Mouse (Mus musculus) embryonic facial prominence, embryonic 15.5 days (tissue): Measurements from ENCODE around the gene Gabbr2. TPM values are rescaled to one million over a fixed set of nuclear protein-coding genes. Genes with fewer than 3 reads are reported as not detected.

Experiments
- ATAC-seq: fragments of 200-750 bp; cut with Nextera tagmentation; 2 replicates; pipeline ENCODE4 v1.8.0; 2017; ENCODE audit warnings: low read depth, moderate TSS enrichment; ENCODE audit not compliant: insufficient number of reproducible peaks, low FRiP score, low TSS enrichment
- H3K27ac ChIP-seq: fragments of 300-500 bp; sonication (generic); replicated peaks from 2 replicates; pipeline ENCODE4 v1.5.1; 2015; ENCODE audit warnings: mild to moderate bottlenecking, inconsistent platforms
- H3K27me3 ChIP-seq: fragments of 300-500 bp; sonication (generic); 2 replicates; pipeline ENCODE4 v1.6.1; 2015; ENCODE audit warnings: inconsistent platforms
- H3K36me3 ChIP-seq: fragments of 300-500 bp; sonication (generic); 2 replicates; pipeline ENCODE4 v1.6.1; 2015; ENCODE audit warnings: mild to moderate bottlenecking, inconsistent platforms
- H3K4me1 ChIP-seq: fragments of 300-500 bp; sonication (generic); 2 replicates; pipeline ENCODE4 v1.6.1; 2015; ENCODE audit warnings: inconsistent platforms
- H3K4me2 ChIP-seq: fragments of 300-500 bp; sonication (generic); replicated peaks from 2 replicates; pipeline ENCODE4 v1.6.1; 2015; ENCODE audit warnings: mild to moderate bottlenecking, inconsistent platforms
- H3K4me3 ChIP-seq: fragments of 300-500 bp; sonication (generic); replicated peaks from 2 replicates; pipeline ENCODE4 v1.5.1; 2015; ENCODE audit warnings: mild to moderate bottlenecking, inconsistent platforms
- H3K9ac ChIP-seq: fragments of 300-500 bp; sonication (generic); 2 replicates; pipeline ENCODE4 v1.6.1; 2015; ENCODE audit warnings: inconsistent platforms
- H3K9me3 ChIP-seq: fragments of 300-500 bp; sonication (generic); replicated peaks from 2 replicates; pipeline ENCODE4 v1.6.1; 2016; ENCODE audit warnings: inconsistent platforms
- WGBS: fragments of 180-500 bp; shearing (Covaris S2); methylation state at CpG from one replicate; pipeline ENCODE4 v1.1.7; 2015; 5-methylcytosine and 5-hydroxymethylcytosine counted together
- polyA plus RNA-seq: library from polyadenylated mRNA; unstranded; fragments of >200 nt; fragmentation: Nextera tagmentation; extraction: Ambion mirVana; gene quantifications from 2 replicates; pipeline ENCODE4 v1.2.1, GENCODE M21; 2015

Gene Gabbr2
- polyA plus RNA-seq, 1 experiment from 2014 or later: 0.27 TPM

- H3K27me3 ChIP-seq: no peaks in the 10 kb centered on the region
- no peaks in the 10 kb centered on the region for H3K36me3 ChIP-seq
- H3K9me3 ChIP-seq: no peaks in the 10 kb centered on the region
- H3K4me1 ChIP-seq: no peaks in the 10 kb centered on the region
- H3K4me2 ChIP-seq: no peak overlapping the region
- H3K9ac ChIP-seq: no peak overlapping the region
- 39% methylated on average over 9 of the region's 9 CpGs for WGBS
- H3K27ac ChIP-seq: no peak overlapping the region
- no peak overlapping the region for H3K4me3 ChIP-seq
- ATAC-seq: no peak
These were observed 362.8 kb downstream of the Gabbr2 start for GRCm38 (mm10) chr4:46628873-46629272.

GRCm38 (mm10) chr4:46628081-46628480 lies 363.6 kb downstream of the Gabbr2 start:
- H3K4me2 ChIP-seq: no peak overlapping the region
- WGBS: 83% methylated on average over 11 of the region's 11 CpGs
- no peak for ATAC-seq
- H3K4me3 ChIP-seq: no peak overlapping the region
- H3K27me3 ChIP-seq: no peaks in the 10 kb centered on the region
- no peaks in the 10 kb centered on the region for H3K36me3 ChIP-seq
- H3K27ac ChIP-seq: no peak overlapping the region
- H3K4me1 ChIP-seq: no peaks in the 10 kb centered on the region
- no peaks in the 10 kb centered on the region for H3K9me3 ChIP-seq
- no peak overlapping the region for H3K9ac ChIP-seq

GRCm38 (mm10) chr4:46625101-46625500 lies 366.6 kb downstream of the Gabbr2 start:
- H3K27me3 ChIP-seq: no peaks in the 10 kb centered on the region; the same call in 1 of the 2 replicates
- no peak for ATAC-seq
- no peak overlapping the region for H3K27ac ChIP-seq
- H3K9ac ChIP-seq: no peak overlapping the region
- WGBS: 80% methylated on average over 10 of the region's 10 CpGs
- no peaks in the 10 kb centered on the region for H3K4me1 ChIP-seq
- no peaks in the 10 kb centered on the region for H3K36me3 ChIP-seq
- no peaks in the 10 kb centered on the region for H3K9me3 ChIP-seq
- no peak overlapping the region for H3K4me2 ChIP-seq
- H3K4me3 ChIP-seq: no peak overlapping the region

- Histone ChIP-seq H3K4me2 (no peak overlapping the region), H3K4me3 (no peak overlapping the region), H3K4me1 (no peaks in the 10 kb centered on the region), H3K27me3 (peaks cover 3% of the 10 kb centered on the region), H3K9ac (no peak overlapping the region), H3K36me3 (no peaks in the 10 kb centered on the region), H3K27ac (no peak overlapping the region), H3K9me3 (no peaks in the 10 kb centered on the region)
- 87% methylated on average over 5 of the region's 5 CpGs for WGBS
- no peak for ATAC-seq
These were observed 368.7 kb downstream of the Gabbr2 start for GRCm38 (mm10) chr4:46623007-46623406.

GRCm38 (mm10) chr4:46620946-46621345 lies 370.7 kb downstream of the Gabbr2 start:
- 75% methylated on average over 8 of the region's 8 CpGs for WGBS
- ATAC-seq: no peak

DNA sequence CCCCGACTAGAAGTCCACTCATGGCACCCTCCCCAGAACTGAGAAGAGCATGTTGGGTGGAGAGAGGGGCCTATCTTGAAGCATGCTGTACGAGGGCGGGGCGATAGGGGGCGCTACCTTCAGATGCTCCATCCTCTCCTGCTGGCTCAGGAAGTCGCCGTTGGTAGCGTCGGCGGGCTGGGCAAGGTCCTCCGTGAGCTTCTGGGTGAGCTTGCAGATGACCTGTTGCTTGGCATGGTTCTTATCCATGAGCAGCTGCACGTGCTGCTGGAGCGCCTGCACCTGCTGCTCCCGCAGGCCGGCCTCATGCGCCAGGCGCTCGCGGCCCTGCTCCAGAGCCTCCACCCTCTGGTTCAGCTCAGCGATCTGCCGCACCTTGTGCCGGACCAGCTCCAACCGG lies 371.3 kb downstream of the Gabbr2 start:
- no peak overlapping the region for H3K4me3 ChIP-seq
- H3K9me3 ChIP-seq: no peaks in the 10 kb centered on the region
- H3K4me2 ChIP-seq: no peak overlapping the region
- H3K9ac ChIP-seq: no peak overlapping the region
- 15% methylated on average over 23 of the region's 23 CpGs for WGBS
- H3K27me3 ChIP-seq: peaks cover 3% of the 10 kb centered on the region
- ATAC-seq: no peak
- H3K27ac ChIP-seq: no peak overlapping the region
- H3K4me1 ChIP-seq: no peaks in the 10 kb centered on the region
- no peaks in the 10 kb centered on the region for H3K36me3 ChIP-seq

More at GRCm38 (mm10) chr4:46620946-46621345, 370.7 kb downstream of the Gabbr2 start:
- Histone ChIP-seq H3K9me3 (no peaks in the 10 kb centered on the region), H3K27me3 (peaks cover 3% of the 10 kb centered on the region), H3K4me3 (no peak overlapping the region), H3K36me3 (no peaks in the 10 kb centered on the region), H3K4me1 (no peaks in the 10 kb centered on the region), H3K9ac (no peak overlapping the region), H3K27ac (no peak overlapping the region), H3K4me2 (no peak overlapping the region)

GRCm38 (mm10) chr4:46618196-46618817 lies 373.4 kb downstream of the Gabbr2 start:
- ATAC-seq: no peak
- no peaks in the 10 kb centered on the region for H3K36me3 ChIP-seq
- 65% methylated on average over 11 of the region's 11 CpGs for WGBS
- H3K27ac ChIP-seq: no peak overlapping the region
- no peak overlapping the region for H3K9ac ChIP-seq
- no peak overlapping the region for H3K4me3 ChIP-seq
- no peaks in the 10 kb centered on the region for H3K4me1 ChIP-seq
- no peaks in the 10 kb centered on the region for H3K9me3 ChIP-seq
- no peak overlapping the region for H3K4me2 ChIP-seq
- H3K27me3 ChIP-seq: peaks cover 3% of the 10 kb centered on the region

- Histone ChIP-seq H3K27me3 (peaks cover 3% of the 10 kb centered on the region), H3K4me1 (no peaks in the 10 kb centered on the region), H3K36me3 (no peaks in the 10 kb centered on the region), H3K9me3 (no peaks in the 10 kb centered on the region), H3K27ac (no peak overlapping the region), H3K4me3 (no peak overlapping the region), H3K9ac (no peak overlapping the region), H3K4me2 (no peak overlapping the region)
- no peak for ATAC-seq
- WGBS: 75% methylated on average over 6 of the region's 6 CpGs
These were observed 374.3 kb downstream of the Gabbr2 start for GRCm38 (mm10) chr4:46617408-46617807.

GRCm38 (mm10) chr4:46614641-46615040 lies 377.0 kb downstream of the Gabbr2 start:
- H3K27me3 ChIP-seq: peaks cover 3% of the 10 kb centered on the region; the same call in 1 of the 2 replicates
- ATAC-seq: no peak

GRCm38 (mm10) chr4:46613618-46614017 lies 378.1 kb downstream of the Gabbr2 start:
- Histone ChIP-seq H3K9me3 (no peaks in the 10 kb centered on the region), H3K9ac (no peak overlapping the region), H3K36me3 (no peaks in the 10 kb centered on the region), H3K4me2 (no peak overlapping the region), H3K27ac (no peak overlapping the region), H3K4me3 (no peak overlapping the region), H3K27me3 (no peaks in the 10 kb centered on the region), H3K4me1 (no peaks in the 10 kb centered on the region)
- WGBS: 78% methylated on average over 12 of the region's 12 CpGs
- ATAC-seq: no peak

More at GRCm38 (mm10) chr4:46614641-46615040, 377.0 kb downstream of the Gabbr2 start:
- Histone ChIP-seq H3K9me3 (no peaks in the 10 kb centered on the region), H3K4me3 (no peak overlapping the region), H3K36me3 (no peaks in the 10 kb centered on the region), H3K4me1 (no peaks in the 10 kb centered on the region), H3K4me2 (no peak overlapping the region), H3K9ac (no peak overlapping the region), H3K27ac (no peak overlapping the region)
- WGBS: 69% methylated on average over 9 of the region's 9 CpGs
